Mouse (Mus musculus) stomach, postnatal 0 days (tissue): Measurements from ENCODE around the gene Bhlha9.

Experiments
- CTCF ChIP-seq: IDR thresholded peaks from 2 replicates; pipeline ENCODE4 v1.5.1; 2016; ENCODE audit warnings: antibody characterized with exemption, low read depth, mild to moderate bottlenecking, moderate library complexity
- EP300 ChIP-seq: optimal IDR thresholded peaks from 2 replicates; pipeline ENCODE3; 2016; ENCODE audit warnings: antibody characterized with exemption

GRCm38 (mm10) chr11:76644257-76644656 is 28.0 kb upstream of the Bhlha9 start:
- no peak for TF ChIP-seq CTCF
- TF ChIP-seq EP300 = no peak
